Mouse (Mus musculus) G1E (cell line): ENCODE measurements around the gene Trpm5.

Experiments used
- CTCF ChIP-seq: IDR thresholded peaks from 2 replicates; pipeline ENCODE4 v1.5.1; 2012; ENCODE audit warnings: low read depth, low read length, inconsistent platforms, mixed read lengths
- GATA1 ChIP-seq: IDR thresholded peaks from 2 replicates; pipeline ENCODE4 v1.6.1; 2012; ENCODE audit warnings: borderline replicate concordance, low read length, inconsistent platforms, mixed read lengths
- GATA2 ChIP-seq: IDR thresholded peaks from 2 replicates; pipeline ENCODE4 v1.6.1; 2012; ENCODE audit warnings: low read depth, low read length, inconsistent platforms, borderline replicate concordance
- POLR2AphosphoS5 ChIP-seq: IDR thresholded peaks from 2 replicates; pipeline ENCODE4 v1.6.1; 2012; ENCODE audit warnings: low read depth, low read length, inconsistent platforms; ENCODE audit not compliant: insufficient replicate concordance
- TAL1 ChIP-seq: conservative IDR thresholded peaks from 2 replicates; pipeline ENCODE4 v1.6.1; 2012; ENCODE audit warnings: low read depth, low read length, inconsistent platforms, mixed read lengths

GRCm38 (mm10) chr7:143053961-143054611 lies 40.4 kb downstream of the Trpm5 start:
- TF ChIP-seq CTCF (no peak), GATA1 (no peak), TAL1 (no peak), POLR2AphosphoS5 (no peak), GATA2 (no peak)
